8 mouse cellular contexts compared by ENCODE assay signal in the genomic region with DNA sequence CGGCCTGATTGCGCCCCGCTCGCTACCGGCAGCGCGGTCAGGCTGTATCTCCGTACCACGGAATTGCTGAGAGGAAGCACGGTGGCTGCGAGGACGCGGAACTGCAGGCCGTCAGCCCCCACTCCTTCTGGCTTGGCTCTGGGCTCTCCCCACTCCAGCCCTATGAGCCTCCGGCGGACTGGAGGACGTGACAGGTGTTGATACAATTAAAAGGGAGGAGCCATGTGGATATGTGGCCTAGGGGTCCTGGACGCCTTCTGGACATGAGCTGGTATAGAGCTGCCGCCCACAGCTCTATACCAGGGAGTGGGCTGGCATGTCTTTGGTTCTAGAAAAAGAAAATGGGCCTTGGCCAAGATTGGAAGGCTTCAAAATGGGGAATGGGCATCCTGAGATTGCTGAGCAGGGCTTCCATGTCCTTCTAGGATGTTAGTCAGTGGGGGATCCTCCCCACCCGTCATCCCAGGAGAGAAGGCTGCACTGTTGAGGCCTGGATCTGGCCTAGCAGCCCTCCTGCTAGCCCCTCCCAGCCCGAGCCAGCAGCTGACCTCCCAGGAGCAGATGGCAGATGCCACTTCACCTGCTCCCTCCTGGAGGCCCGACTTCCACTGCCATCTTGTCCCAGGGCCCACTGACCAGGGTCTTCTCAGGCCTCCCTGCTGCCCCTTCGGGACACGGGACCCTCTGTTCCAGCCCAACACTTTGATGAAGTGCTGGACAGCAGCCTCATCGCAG. TPM values are rescaled to one million over a fixed set of nuclear protein-coding genes. Genes with fewer than 3 reads are reported as not detected.
DNase-seq lines count a peak whose midpoint lies in the region; ATAC-seq and TF ChIP-seq lines count a peak whose summit lies in the region.

No protein-coding gene starts in this region.

- H3K9ac ChIP-seq in embryonic facial prominence, embryonic 14.5 days (ENCODE audit: low read depth, low read length), result peak overlapping the region; percentile 73
- H3K9ac ChIP-seq in limb, embryonic 14.5 days (ENCODE audit: low read depth, low read length, severe bottlenecking), result peak overlapping the region; percentile 63
- peak overlapping the region; percentile 53 for H3K9ac ChIP-seq in stomach, postnatal 0 days (ENCODE audit: low read length)

- DNase-seq in kidney, postnatal 10 days, result peak; percentile 29
- no peak for DNase-seq in kidney, postnatal 36 days
- DNase-seq in cerebellum, adult 11 months, result peak; percentile 76
- DNase-seq in embryonic facial prominence, embryonic 14.5 days (ENCODE audit: low spot score), result peak; percentile 11
- no peak for DNase-seq in limb, embryonic 14.5 days (ENCODE audit: low spot score)
- peak; percentile 22 for DNase-seq in stomach, postnatal 0 days (ENCODE audit: low spot score)
- DNase-seq in adrenal gland, postnatal 25 days, result no peak
- no peak for DNase-seq in thymus, postnatal 14 days

- no peak for TF ChIP-seq CTCF in stomach, postnatal 0 days (IDR thresholded peaks at IDR 0.05; ENCODE audit: low read depth)

- H3K4me2 ChIP-seq in embryonic facial prominence, embryonic 14.5 days (ENCODE audit: low read depth, low read length), result peak overlapping the region; percentile 93
- H3K4me2 ChIP-seq in limb, embryonic 14.5 days (replicated peaks; ENCODE audit: low read depth, low read length, severe bottlenecking), result peak overlapping the region; percentile 96
- peak overlapping the region; percentile 84 for H3K4me2 ChIP-seq in stomach, postnatal 0 days (replicated peaks; ENCODE audit: low read depth)

- WGBS in embryonic facial prominence, embryonic 14.5 days, result 14% methylated on average over 16 of the region's 25 CpGs
- 9% methylated on average over 25 of the region's 25 CpGs for WGBS in limb, embryonic 14.5 days
- WGBS in stomach, postnatal 0 days, result 11% methylated on average over 24 of the region's 25 CpGs

- ATAC-seq in embryonic facial prominence, embryonic 14.5 days (ENCODE audit: low read depth), result peak; percentile 14; the same call in 1 of the 2 replicates
- ATAC-seq in limb, embryonic 14.5 days (ENCODE audit: low FRiP score, low read depth), result no peak
- ATAC-seq in stomach, postnatal 0 days (ENCODE audit: low FRiP score, low TSS enrichment), result peak; percentile 47; the same call in 1 of the 2 replicates

- no peak for TF ChIP-seq EP300 in stomach, postnatal 0 days (optimal IDR thresholded peaks at IDR 0.05)

- H3K4me1 ChIP-seq in embryonic facial prominence, embryonic 14.5 days (ENCODE audit: control insufficient read depth, insufficient read depth, low read length), result peaks cover 8% of the 10 kb centered on the region; the same call in 1 of the 2 replicates
- peaks cover 9% of the 10 kb centered on the region for H3K4me1 ChIP-seq in limb, embryonic 14.5 days (ENCODE audit: control insufficient read depth, insufficient read depth, low read length)
- H3K4me1 ChIP-seq in stomach, postnatal 0 days (replicated peaks; ENCODE audit: control insufficient read depth, insufficient read depth), result no peaks in the 10 kb centered on the region

- peak overlapping the region; percentile 44; the same call in 1 of the 2 replicates for H3K27ac ChIP-seq in embryonic facial prominence, embryonic 14.5 days (replicated peaks; ENCODE audit: low read depth, low read length)
- no peak overlapping the region for H3K27ac ChIP-seq in limb, embryonic 14.5 days (replicated peaks; ENCODE audit: low read depth, low read length)
- H3K27ac ChIP-seq in stomach, postnatal 0 days (replicated peaks), result no peak overlapping the region

- peak overlapping the region; percentile 69 for H3K4me3 ChIP-seq in embryonic facial prominence, embryonic 14.5 days (ENCODE audit: low read depth, low read length)
- H3K4me3 ChIP-seq in limb, embryonic 14.5 days (replicated peaks; ENCODE audit: low read length), result peak overlapping the region; percentile 66
- peak overlapping the region; percentile 52 for H3K4me3 ChIP-seq in stomach, postnatal 0 days (ENCODE audit: low read depth, low read length)

- peaks cover 32% of the 10 kb centered on the region for H3K27me3 ChIP-seq in embryonic facial prominence, embryonic 14.5 days (replicated peaks; ENCODE audit: control insufficient read depth, insufficient read depth, low read length)
- peaks cover 30% of the 10 kb centered on the region for H3K27me3 ChIP-seq in limb, embryonic 14.5 days (ENCODE audit: control insufficient read depth, insufficient read depth, low read length)
- 0 out of 2 replicates have a peak, but pooled peaks cover 2% of the 10 kb centered on the region for H3K27me3 ChIP-seq in stomach, postnatal 0 days (ENCODE audit: control insufficient read depth, insufficient read depth, low read length)

- TF ChIP-seq POLR2A in limb, embryonic 14.5 days (IDR thresholded peaks at IDR 0.05; ENCODE audit: borderline replicate concordance, extremely low read depth, insufficient read depth, insufficient read length), result no peak

- no peaks in the 10 kb centered on the region for H3K36me3 ChIP-seq in embryonic facial prominence, embryonic 14.5 days (ENCODE audit: control insufficient read depth, insufficient read depth, low read length)
- H3K36me3 ChIP-seq in limb, embryonic 14.5 days (ENCODE audit: control insufficient read depth, insufficient read depth, low read length), result no peaks in the 10 kb centered on the region
- no peaks in the 10 kb centered on the region for H3K36me3 ChIP-seq in stomach, postnatal 0 days (ENCODE audit: control insufficient read depth, insufficient read depth, low read length)

- no peaks in the 10 kb centered on the region for H3K9me3 ChIP-seq in embryonic facial prominence, embryonic 14.5 days (ENCODE audit: control insufficient read depth, low read length)
- no peaks in the 10 kb centered on the region for H3K9me3 ChIP-seq in limb, embryonic 14.5 days (ENCODE audit: control insufficient read depth, low read length)
- no peaks in the 10 kb centered on the region for H3K9me3 ChIP-seq in stomach, postnatal 0 days (ENCODE audit: control insufficient read depth, low read length)

RNA-seq across cellular contexts. Expression of gene Fbxl16, which starts 0.9 kb away (rescaled TPM):
- 3.4 and 3.5 TPM in 2 replicates for polyA plus RNA-seq in embryonic facial prominence, embryonic 14.5 days (2014; fragmentation: Nextera tagmentation; extraction: Ambion mirVana)
- 6.5 and 12.2 TPM in 2 replicates for polyA plus RNA-seq in limb, embryonic 14.5 days (2012; rRNA removed)
- 2.0 and 2.5 TPM in 2 replicates for polyA plus RNA-seq in limb, embryonic 14.5 days (2014; fragmentation: Nextera tagmentation; extraction: Ambion mirVana)
- 1.3 and 1.9 TPM in 2 replicates for polyA plus RNA-seq in stomach, postnatal 0 days (2015; fragmentation: Nextera tagmentation; extraction: Ambion mirVana)
- total RNA-seq in adrenal gland, postnatal 25 days (2021), result 35.5 and 40.7 TPM in 2 replicates

RNA-seq across cellular contexts. Expression of gene Metrn, which starts 12.8 kb away (rescaled TPM):
- 10.3 and 11.1 TPM in 2 replicates for polyA plus RNA-seq in embryonic facial prominence, embryonic 14.5 days (2014; fragmentation: Nextera tagmentation; extraction: Ambion mirVana)
- polyA plus RNA-seq in limb, embryonic 14.5 days (2012; rRNA removed), result 83.6 and 119 TPM in 2 replicates
- polyA plus RNA-seq in limb, embryonic 14.5 days (2014; fragmentation: Nextera tagmentation; extraction: Ambion mirVana), result 10.5 and 12.6 TPM in 2 replicates
- polyA plus RNA-seq in stomach, postnatal 0 days (2015; fragmentation: Nextera tagmentation; extraction: Ambion mirVana), result 18.7 and 19.0 TPM in 2 replicates
- total RNA-seq in adrenal gland, postnatal 25 days (2021), result 22.1 and 25.5 TPM in 2 replicates

RNA-seq across cellular contexts. Expression of gene Wdr24, which starts 13.7 kb away (rescaled TPM):
- polyA plus RNA-seq in embryonic facial prominence, embryonic 14.5 days (2014; fragmentation: Nextera tagmentation; extraction: Ambion mirVana), result 22.9 and 25.5 TPM in 2 replicates
- 45.1 and 56.1 TPM in 2 replicates for polyA plus RNA-seq in limb, embryonic 14.5 days (2012; rRNA removed)
- polyA plus RNA-seq in limb, embryonic 14.5 days (2014; fragmentation: Nextera tagmentation; extraction: Ambion mirVana), result 26.0 and 27.7 TPM in 2 replicates
- 10.8 and 12.5 TPM in 2 replicates for polyA plus RNA-seq in stomach, postnatal 0 days (2015; fragmentation: Nextera tagmentation; extraction: Ambion mirVana)
- 24.9 and 25.4 TPM in 2 replicates for total RNA-seq in adrenal gland, postnatal 25 days (2021)

RNA-seq across cellular contexts. Expression of gene AC134908.4, which starts 14.3 kb away (rescaled TPM):
- 0.92 TPM in 1 of 2 replicates, not detected in the other for polyA plus RNA-seq in embryonic facial prominence, embryonic 14.5 days (2014; fragmentation: Nextera tagmentation; extraction: Ambion mirVana)
- not detected in 2 replicates for polyA plus RNA-seq in limb, embryonic 14.5 days (2012; rRNA removed)
- polyA plus RNA-seq in limb, embryonic 14.5 days (2014; fragmentation: Nextera tagmentation; extraction: Ambion mirVana), result 0.30 TPM in 1 of 2 replicates, not detected in the other
- 0.65 TPM in 1 of 2 replicates, not detected in the other for polyA plus RNA-seq in stomach, postnatal 0 days (2015; fragmentation: Nextera tagmentation; extraction: Ambion mirVana)
- not detected in 2 replicates for total RNA-seq in adrenal gland, postnatal 25 days (2021)

RNA-seq across cellular contexts. Expression of gene Fam173a, which starts 17.1 kb away (rescaled TPM):
- 66.1 and 75.2 TPM in 2 replicates for polyA plus RNA-seq in embryonic facial prominence, embryonic 14.5 days (2014; fragmentation: Nextera tagmentation; extraction: Ambion mirVana)
- 114 and 117 TPM in 2 replicates for polyA plus RNA-seq in limb, embryonic 14.5 days (2012; rRNA removed)
- 72.5 and 73.8 TPM in 2 replicates for polyA plus RNA-seq in limb, embryonic 14.5 days (2014; fragmentation: Nextera tagmentation; extraction: Ambion mirVana)
- 91.0 and 94.7 TPM in 2 replicates for polyA plus RNA-seq in stomach, postnatal 0 days (2015; fragmentation: Nextera tagmentation; extraction: Ambion mirVana)
- total RNA-seq in adrenal gland, postnatal 25 days (2021), result 84.7 and 102 TPM in 2 replicates

Comparison
In these comparisons a context has a peak if more than half of its experiments do, and no peak if none do; other contexts are left out.
1. DNase-seq: peak in kidney, postnatal 10 days (single experiment), cerebellum, adult 11 months (single experiment), embryonic facial prominence, embryonic 14.5 days (single experiment) and stomach, postnatal 0 days (single experiment); none in kidney, postnatal 36 days (0 of 2), limb, embryonic 14.5 days (single experiment), adrenal gland, postnatal 25 days (single experiment) and thymus, postnatal 14 days (single experiment).
2. Peak in every context shown above with its lines, with median percentiles within 50 percentile points of each other: H3K4me2 ChIP-seq, H3K4me3 ChIP-seq and H3K9ac ChIP-seq.